Mouse (Mus musculus): ENCODE measurements around the gene Map6d1. TPM values are rescaled to one million over a fixed set of nuclear protein-coding genes. Genes with fewer than 3 reads are reported as not detected.

Gene Map6d1
- polyA plus RNA-seq, 1 experiment from 2014 or later = 1.1 TPM

GRCm38 (mm10) chr16:20248442-20249174, 7.5 kb upstream of the Map6d1 start:
- 71% methylated on average over 9 of the region's 9 CpGs for WGBS
- no peak overlapping the region for H3K9ac ChIP-seq (ENCODE audit: low read length)
- H3K36me3 ChIP-seq (ENCODE audit: control insufficient read depth, insufficient read depth, low read length) = no peaks in the 10 kb centered on the region
- no peak for ATAC-seq (ENCODE audit: insufficient number of reproducible peaks, insufficient read depth, low FRiP score, low read depth)
- H3K27ac ChIP-seq (replicated peaks in 1 of 2; ENCODE audit: control insufficient read depth in 1 of 2, insufficient read depth in 1 of 2, low read depth in 2 of 2, low read length in 2 of 2) = no peak overlapping the region
- no peaks in the 10 kb centered on the region for H3K27me3 ChIP-seq (ENCODE audit: control insufficient read depth, insufficient read depth, low read length)
- H3K4me2 ChIP-seq (ENCODE audit: low read length) = no peak overlapping the region
- no peak overlapping the region for H3K4me3 ChIP-seq (ENCODE audit: control insufficient read depth in 1 of 2, insufficient read depth in 1 of 2, low read depth in 1 of 2, low read length in 2 of 2)
- no peaks in the 10 kb centered on the region for H3K9me3 ChIP-seq (ENCODE audit: control insufficient read depth, low read length)
- no peaks in the 10 kb centered on the region for H3K4me1 ChIP-seq (ENCODE audit: control insufficient read depth in 2 of 2, insufficient read depth in 2 of 2, low read length in 2 of 2)

- H3K27ac ChIP-seq (replicated peaks in 1 of 2; ENCODE audit: control insufficient read depth in 1 of 2, insufficient read depth in 1 of 2, low read depth in 2 of 2, low read length in 2 of 2) = no peak overlapping the region
These were observed 5.9 kb upstream of the Map6d1 start for GRCm38 (mm10) chr16:20247103-20247502.

GRCm38 (mm10) chr16:20238646-20239045, 2.5 kb downstream of the Map6d1 start:
- Histone ChIP-seq H3K4me2 (ENCODE audit: low read length) (no peak overlapping the region), H3K4me3 (ENCODE audit: control insufficient read depth in 1 of 2, insufficient read depth in 1 of 2, low read depth in 1 of 2, low read length in 2 of 2) (no peak overlapping the region), H3K9ac (ENCODE audit: low read length) (no peak overlapping the region), H3K9me3 (ENCODE audit: control insufficient read depth, low read length) (no peaks in the 10 kb centered on the region), H3K4me1 (ENCODE audit: control insufficient read depth in 2 of 2, insufficient read depth in 2 of 2, low read length in 2 of 2) (peaks cover 2 to 6% of the 10 kb centered on the region in 2 experiments; a peak in 1 of 4 replicates), H3K27me3 (ENCODE audit: control insufficient read depth, insufficient read depth, low read length) (0 out of 2 replicates have a peak, but pooled peaks cover 4% of the 10 kb centered on the region), H3K36me3 (ENCODE audit: control insufficient read depth, insufficient read depth, low read length) (peaks cover 10% of the 10 kb centered on the region; the same call in 1 of the 2 replicates), H3K27ac (replicated peaks in 1 of 2; ENCODE audit: control insufficient read depth in 1 of 2, insufficient read depth in 1 of 2, low read depth in 2 of 2, low read length in 2 of 2) (no peak overlapping the region)
- no peak for ATAC-seq (ENCODE audit: insufficient number of reproducible peaks, insufficient read depth, low FRiP score, low read depth)
- WGBS = 92% methylated on average over 4 of the region's 4 CpGs

More at GRCm38 (mm10) chr16:20247103-20247502, 5.9 kb upstream of the Map6d1 start:
- no peaks in the 10 kb centered on the region for H3K9me3 ChIP-seq (ENCODE audit: control insufficient read depth, low read length)
- no peaks in the 10 kb centered on the region for H3K4me1 ChIP-seq (ENCODE audit: control insufficient read depth in 2 of 2, insufficient read depth in 2 of 2, low read length in 2 of 2)
- no peaks in the 10 kb centered on the region for H3K27me3 ChIP-seq (ENCODE audit: control insufficient read depth, insufficient read depth, low read length)
- H3K4me2 ChIP-seq (ENCODE audit: low read length) = no peak overlapping the region
- no peak overlapping the region for H3K4me3 ChIP-seq (ENCODE audit: control insufficient read depth in 1 of 2, insufficient read depth in 1 of 2, low read depth in 1 of 2, low read length in 2 of 2)
- H3K36me3 ChIP-seq (ENCODE audit: control insufficient read depth, insufficient read depth, low read length) = no peaks in the 10 kb centered on the region
- no peak for ATAC-seq (ENCODE audit: insufficient number of reproducible peaks, insufficient read depth, low FRiP score, low read depth)
- H3K9ac ChIP-seq (ENCODE audit: low read length) = no peak overlapping the region

GRCm38 (mm10) chr16:20237426-20237825, 3.7 kb downstream of the Map6d1 start:
- Histone ChIP-seq H3K4me2 (ENCODE audit: low read length) (no peak overlapping the region), H3K4me3 (ENCODE audit: control insufficient read depth in 1 of 2, insufficient read depth in 1 of 2, low read depth in 1 of 2, low read length in 2 of 2) (no peak overlapping the region)

GRCm38 (mm10) chr16:20234406-20234805, 6.8 kb downstream of the Map6d1 start:
- 66% methylated on average over 4 of the region's 4 CpGs for WGBS
- ATAC-seq (ENCODE audit: insufficient number of reproducible peaks, insufficient read depth, low FRiP score, low read depth) = no peak
- no peak overlapping the region for H3K4me2 ChIP-seq (ENCODE audit: low read length)
- no peaks in the 10 kb centered on the region for H3K4me1 ChIP-seq (ENCODE audit: control insufficient read depth in 2 of 2, insufficient read depth in 2 of 2, low read length in 2 of 2)
- no peak overlapping the region for H3K27ac ChIP-seq (replicated peaks in 1 of 2; ENCODE audit: control insufficient read depth in 1 of 2, insufficient read depth in 1 of 2, low read depth in 2 of 2, low read length in 2 of 2)
- H3K4me3 ChIP-seq (ENCODE audit: control insufficient read depth in 1 of 2, insufficient read depth in 1 of 2, low read depth in 1 of 2, low read length in 2 of 2) = no peak overlapping the region
- H3K27me3 ChIP-seq (ENCODE audit: control insufficient read depth, insufficient read depth, low read length) = no peaks in the 10 kb centered on the region
- peaks cover 50% of the 10 kb centered on the region for H3K36me3 ChIP-seq (ENCODE audit: control insufficient read depth, insufficient read depth, low read length)
- H3K9ac ChIP-seq (ENCODE audit: low read length) = no peak overlapping the region
- H3K9me3 ChIP-seq (ENCODE audit: control insufficient read depth, low read length) = no peaks in the 10 kb centered on the region

More at GRCm38 (mm10) chr16:20237426-20237825, 3.7 kb downstream of the Map6d1 start:
- no peak for ATAC-seq (ENCODE audit: insufficient number of reproducible peaks, insufficient read depth, low FRiP score, low read depth)
- WGBS = 74% methylated on average over 4 of the region's 4 CpGs
- Histone ChIP-seq H3K9ac (ENCODE audit: low read length) (no peak overlapping the region), H3K4me1 (ENCODE audit: control insufficient read depth in 2 of 2, insufficient read depth in 2 of 2, low read length in 2 of 2) (peaks cover 2 to 6% of the 10 kb centered on the region in 2 experiments; a peak in 1 of 4 replicates), H3K27me3 (ENCODE audit: control insufficient read depth, insufficient read depth, low read length) (0 out of 2 replicates have a peak, but pooled peaks cover 4% of the 10 kb centered on the region), H3K36me3 (ENCODE audit: control insufficient read depth, insufficient read depth, low read length) (peaks cover 20% of the 10 kb centered on the region), H3K27ac (replicated peaks in 1 of 2; ENCODE audit: control insufficient read depth in 1 of 2, insufficient read depth in 1 of 2, low read depth in 2 of 2, low read length in 2 of 2) (no peak overlapping the region), H3K9me3 (ENCODE audit: control insufficient read depth, low read length) (no peaks in the 10 kb centered on the region)

- H3K9me3 ChIP-seq (ENCODE audit: control insufficient read depth, low read length) = no peaks in the 10 kb centered on the region
- no peak overlapping the region for H3K9ac ChIP-seq (ENCODE audit: low read length)
- H3K36me3 ChIP-seq (ENCODE audit: control insufficient read depth, insufficient read depth, low read length) = peaks cover 75% of the 10 kb centered on the region
- H3K4me2 ChIP-seq (ENCODE audit: low read length) = no peak overlapping the region
- no peaks in the 10 kb centered on the region for H3K27me3 ChIP-seq (ENCODE audit: control insufficient read depth, insufficient read depth, low read length)
- 83% methylated on average over 5 of the region's 5 CpGs for WGBS
- H3K27ac ChIP-seq (replicated peaks in 1 of 2; ENCODE audit: control insufficient read depth in 1 of 2, insufficient read depth in 1 of 2, low read depth in 2 of 2, low read length in 2 of 2) = no peak overlapping the region; a peak in 1 of 4 replicates
- ATAC-seq (ENCODE audit: insufficient number of reproducible peaks, insufficient read depth, low FRiP score, low read depth) = no peak
- peaks cover 2 to 13% of the 10 kb centered on the region in 2 experiments; a peak in 2 of 4 replicates for H3K4me1 ChIP-seq (ENCODE audit: control insufficient read depth in 2 of 2, insufficient read depth in 2 of 2, low read length in 2 of 2)
- no peak overlapping the region for H3K4me3 ChIP-seq (ENCODE audit: control insufficient read depth in 1 of 2, insufficient read depth in 1 of 2, low read depth in 1 of 2, low read length in 2 of 2)
These were observed 13.0 kb downstream of the Map6d1 start for GRCm38 (mm10) chr16:20228167-20228566.

GRCm38 (mm10) chr16:20227504-20227903, 13.7 kb downstream of the Map6d1 start:
- Histone ChIP-seq H3K27me3 (ENCODE audit: control insufficient read depth, insufficient read depth, low read length) (no peaks in the 10 kb centered on the region), H3K4me3 (ENCODE audit: control insufficient read depth in 1 of 2, insufficient read depth in 1 of 2, low read depth in 1 of 2, low read length in 2 of 2) (no peak overlapping the region), H3K36me3 (ENCODE audit: control insufficient read depth, insufficient read depth, low read length) (peaks cover 77% of the 10 kb centered on the region), H3K4me1 (ENCODE audit: control insufficient read depth in 2 of 2, insufficient read depth in 2 of 2, low read length in 2 of 2) (peaks cover 2 to 13% of the 10 kb centered on the region in 2 experiments; a peak in 2 of 4 replicates), H3K27ac (replicated peaks in 1 of 2; ENCODE audit: control insufficient read depth in 1 of 2, insufficient read depth in 1 of 2, low read depth in 2 of 2, low read length in 2 of 2) (no peak overlapping the region; a peak in 2 of 4 replicates), H3K9me3 (ENCODE audit: control insufficient read depth, low read length) (no peaks in the 10 kb centered on the region), H3K4me2 (ENCODE audit: low read length) (no peak overlapping the region), H3K9ac (ENCODE audit: low read length) (no peak overlapping the region)
- 16% methylated on average over 6 of the region's 6 CpGs for WGBS
- peak; percentile 54; the same call in 1 of the 2 replicates for ATAC-seq (ENCODE audit: insufficient number of reproducible peaks, insufficient read depth, low FRiP score, low read depth)
